Mouse (Mus musculus): ENCODE data around the gene Bace2.

DNA sequence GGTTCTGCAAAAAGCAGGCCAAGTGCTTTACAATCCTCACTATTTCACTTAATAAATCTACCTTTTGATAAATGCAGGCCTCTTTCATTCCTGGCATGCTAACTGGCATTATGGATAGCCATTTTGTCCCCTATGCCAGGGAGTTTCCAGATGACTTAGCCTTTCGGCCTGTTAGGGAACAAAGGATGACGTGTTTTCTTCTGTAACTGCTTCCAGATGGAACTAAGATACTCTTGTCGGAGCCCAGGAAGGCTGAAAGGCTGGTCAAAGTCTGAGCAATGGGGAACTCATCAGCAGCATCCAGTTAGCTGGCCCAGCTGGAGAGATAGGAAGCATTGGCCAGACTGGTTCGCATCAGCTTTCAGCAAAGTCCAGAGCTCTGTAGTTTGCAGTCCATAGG, 48.9 kb upstream of the Bace2 start:
- TF ChIP-seq POLR2A (IDR thresholded peaks at IDR 0.05; ENCODE audit: low read depth, low read length) (no peak), CTCF (conservative IDR thresholded peaks at IDR 0.05; ENCODE audit: insufficient read depth, insufficient read length, low read depth, low read length) (no peak)
